Mouse (Mus musculus): ENCODE measurements at regions not wholly inside any gene's neighbourhood (a gene's known extent, or its start where the extent isn't known, plus 50 kb on each side); places are given as distances from the start of the nearest gene placed in this dataset.

DNA sequence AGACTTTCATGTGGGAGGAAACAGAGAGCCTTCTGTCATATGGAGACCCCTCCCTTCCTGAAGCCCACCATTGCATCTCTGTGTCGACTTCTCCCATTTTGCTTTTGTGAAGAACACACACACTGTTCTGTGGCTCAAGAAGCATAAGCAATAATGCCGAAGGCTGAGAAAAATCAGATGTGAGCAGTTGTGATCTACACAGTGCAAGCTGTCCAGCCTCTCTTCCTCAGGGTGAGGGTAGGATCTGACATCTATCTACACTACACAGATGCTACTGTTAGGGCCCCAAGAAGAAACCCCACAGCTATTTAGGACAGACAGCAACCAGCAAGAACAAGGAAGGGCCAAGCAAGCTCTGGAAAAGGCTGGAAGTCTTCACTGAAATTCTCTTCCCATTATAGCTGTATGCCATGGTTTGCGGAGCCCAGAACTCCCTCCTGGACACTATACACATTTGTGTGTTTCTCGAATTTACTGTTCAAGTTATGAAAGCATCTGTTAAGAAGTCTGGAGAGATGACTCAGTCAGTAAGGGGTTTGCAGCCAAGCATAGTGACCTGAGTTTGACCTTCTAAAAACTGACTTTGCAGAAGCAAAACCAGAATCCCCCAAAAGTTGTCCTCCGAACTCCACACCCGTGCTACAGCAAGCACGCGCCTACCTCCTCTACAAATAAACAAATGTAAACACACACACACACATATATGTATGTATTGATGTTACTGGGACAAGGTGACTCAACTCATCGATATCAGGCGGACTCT, 218.3 kb upstream of the Sesn3 start:
- no peak for TF ChIP-seq CTCF (IDR thresholded peaks at IDR 0.05; ENCODE audit: insufficient read depth, low read depth, low read length)
- no peak for TF ChIP-seq POLR2A (IDR thresholded peaks at IDR 0.05; ENCODE audit: insufficient read depth, low read depth, low read length)
